Mouse (Mus musculus): Measurements from ENCODE around the gene Aff1.

DNA sequence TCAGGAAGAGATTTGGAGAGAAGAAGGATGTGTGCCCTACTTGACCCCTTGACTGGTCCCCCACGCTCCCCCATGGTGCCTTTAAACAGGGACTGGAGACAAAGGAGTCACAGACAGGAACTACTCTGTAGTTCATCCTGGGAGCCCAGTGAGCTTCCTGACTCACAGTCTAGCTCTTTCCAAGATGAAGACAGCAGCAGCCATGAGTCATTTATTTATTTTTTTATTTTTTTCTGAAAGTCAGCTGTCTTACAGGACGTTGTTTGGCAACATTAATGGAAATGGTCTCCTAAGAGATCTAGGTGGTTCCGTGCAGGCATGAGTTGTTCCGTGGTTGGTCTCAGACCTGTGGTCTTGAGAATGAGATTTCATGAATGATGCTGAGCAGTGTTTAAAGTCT is 66.3 kb downstream of the Aff1 start:
- TF ChIP-seq EP300 (IDR thresholded peaks at IDR 0.05; ENCODE audit: low read depth) (no peak), CTCF (IDR thresholded peaks at IDR 0.05; ENCODE audit: low read depth) (no peak)

All from liver, embryonic 14.5 days (tissue).